8 mouse cellular contexts compared by ENCODE assay signal in genomic region chr1:87418733-87419132, GRCm38 (mm10). TPM values are rescaled to one million over a fixed set of nuclear protein-coding genes. Genes with fewer than 3 reads are reported as not detected.
A peak's percentile ranks its signal among the peaks of the same experiment; 100 is the strongest.
DNase-seq lines count a peak whose midpoint lies in the region; ATAC-seq and TF ChIP-seq lines count a peak whose summit lies in the region.

No protein-coding gene starts in this region.

- H3K9ac ChIP-seq in liver, embryonic 11.5 days (ENCODE audit: low read depth, low read length) = no peak overlapping the region
- H3K9ac ChIP-seq in limb, embryonic 14.5 days (ENCODE audit: low read depth, low read length, severe bottlenecking) = no peak overlapping the region
- no peak overlapping the region for H3K9ac ChIP-seq in forebrain, embryonic 15.5 days (replicated peaks)

- DNase-seq in cerebellum, adult 9-10 months = peak; percentile 33
- DNase-seq in cerebellum, postnatal 4 days (ENCODE audit: low spot score in 2 of 2) = no peak
- DNase-seq in liver = peak; percentile 14
- no peak for DNase-seq in liver, embryonic 11.5 days (ENCODE audit: low spot score)
- peak; percentile 80 for DNase-seq in brain, adult 2 months (ENCODE audit: low read depth, low spot score)
- DNase-seq in limb, embryonic 14.5 days (ENCODE audit: low spot score) = peak; percentile 43
- DNase-seq in urinary bladder, postnatal 25 days (ENCODE audit: low spot score) = no peak

- ATAC-seq in liver, embryonic 11.5 days (replicated peaks; ENCODE audit: low FRiP score) = no peak
- ATAC-seq in limb, embryonic 14.5 days (ENCODE audit: low FRiP score, low read depth) = no peak
- ATAC-seq in forebrain, embryonic 15.5 days (replicated peaks) = no peak

- no peaks in the 10 kb centered on the region for H3K9me3 ChIP-seq in liver, embryonic 11.5 days (ENCODE audit: control insufficient read depth, low read length)
- H3K9me3 ChIP-seq in limb, embryonic 14.5 days (ENCODE audit: control insufficient read depth, low read length) = no peaks in the 10 kb centered on the region
- H3K9me3 ChIP-seq in forebrain, embryonic 15.5 days = no peaks in the 10 kb centered on the region

- no peak overlapping the region for H3K4me3 ChIP-seq in liver, embryonic 11.5 days (ENCODE audit: low read depth, low read length)
- H3K4me3 ChIP-seq in limb, embryonic 14.5 days (replicated peaks; ENCODE audit: low read length) = no peak overlapping the region
- H3K4me3 ChIP-seq in forebrain, embryonic 15.5 days = no peak overlapping the region

- 86% methylated on average over 4 of the region's 4 CpGs for WGBS in liver, embryonic 11.5 days
- 84% methylated on average over 4 of the region's 4 CpGs for WGBS in limb, embryonic 14.5 days
- 85% methylated on average over 4 of the region's 4 CpGs for WGBS in forebrain, embryonic 15.5 days

- H3K4me2 ChIP-seq in liver, embryonic 11.5 days = no peak overlapping the region
- no peak overlapping the region for H3K4me2 ChIP-seq in limb, embryonic 14.5 days (replicated peaks; ENCODE audit: low read depth, low read length, severe bottlenecking)
- H3K4me2 ChIP-seq in forebrain, embryonic 15.5 days (replicated peaks) = no peak overlapping the region

- no peak overlapping the region for H3K27ac ChIP-seq in liver, embryonic 11.5 days (ENCODE audit: low read depth, low read length)
- H3K27ac ChIP-seq in limb, embryonic 14.5 days (replicated peaks; ENCODE audit: low read depth, low read length) = no peak overlapping the region
- no peak overlapping the region for H3K27ac ChIP-seq in forebrain, embryonic 15.5 days (replicated peaks)

- no peaks in the 10 kb centered on the region for H3K27me3 ChIP-seq in liver, embryonic 11.5 days (replicated peaks; ENCODE audit: control insufficient read depth, insufficient read depth, low read length)
- no peaks in the 10 kb centered on the region for H3K27me3 ChIP-seq in limb, embryonic 14.5 days (ENCODE audit: control insufficient read depth, insufficient read depth, low read length)
- H3K27me3 ChIP-seq in forebrain, embryonic 15.5 days = no peaks in the 10 kb centered on the region

- no peak for TF ChIP-seq POLR2A in limb, embryonic 14.5 days (IDR thresholded peaks at IDR 0.05; ENCODE audit: borderline replicate concordance, extremely low read depth, insufficient read depth, insufficient read length)

- H3K36me3 ChIP-seq in liver, embryonic 11.5 days (ENCODE audit: control insufficient read depth, insufficient read depth, low read length) = peaks cover 20% of the 10 kb centered on the region; the same call in 1 of the 2 replicates
- peaks cover 61% of the 10 kb centered on the region for H3K36me3 ChIP-seq in limb, embryonic 14.5 days (ENCODE audit: control insufficient read depth, insufficient read depth, low read length)
- H3K36me3 ChIP-seq in forebrain, embryonic 15.5 days = peaks cover 57% of the 10 kb centered on the region

- H3K4me1 ChIP-seq in liver, embryonic 11.5 days (replicated peaks; ENCODE audit: control insufficient read depth, insufficient read depth, low read length) = no peaks in the 10 kb centered on the region
- no peaks in the 10 kb centered on the region for H3K4me1 ChIP-seq in limb, embryonic 14.5 days (ENCODE audit: control insufficient read depth, insufficient read depth, low read length)
- no peaks in the 10 kb centered on the region for H3K4me1 ChIP-seq in forebrain, embryonic 15.5 days

RNA-seq across cellular contexts. Expression of gene Kcnj13, which starts 24.2 kb away (rescaled TPM):
- polyA plus RNA-seq in liver, embryonic 11.5 days (2014; fragmentation: Nextera tagmentation; extraction: Ambion mirVana) = 0.32 and 1.6 TPM in 2 replicates
- 0.32 and 0.44 TPM in 2 replicates for polyA plus RNA-seq in limb, embryonic 14.5 days (2012; rRNA removed)
- 1.2 and 1.3 TPM in 2 replicates for polyA plus RNA-seq in limb, embryonic 14.5 days (2014; fragmentation: Nextera tagmentation; extraction: Ambion mirVana)
- polyA plus RNA-seq in forebrain, embryonic 15.5 days (2015; fragmentation: Nextera tagmentation; extraction: Ambion mirVana) = 6.0 and 11.8 TPM in 2 replicates

RNA-seq across cellular contexts. Expression of gene Snorc, which starts 51.3 kb away (rescaled TPM):
- not detected in 2 replicates for polyA plus RNA-seq in liver, embryonic 11.5 days (2014; fragmentation: Nextera tagmentation; extraction: Ambion mirVana)
- polyA plus RNA-seq in limb, embryonic 14.5 days (2012; rRNA removed) = 204 and 319 TPM in 2 replicates
- 53.9 and 69.9 TPM in 2 replicates for polyA plus RNA-seq in limb, embryonic 14.5 days (2014; fragmentation: Nextera tagmentation; extraction: Ambion mirVana)
- polyA plus RNA-seq in forebrain, embryonic 15.5 days (2015; fragmentation: Nextera tagmentation; extraction: Ambion mirVana) = 0.45 TPM in 1 of 2 replicates, not detected in the other

Comparison
In these comparisons a context has a peak if more than half of its experiments do, and no peak if none do; other contexts are left out.
1. DNase-seq: peak in cerebellum, adult 9-10 months (single experiment), liver (single experiment), brain, adult 2 months (single experiment) and limb, embryonic 14.5 days (single experiment); none in cerebellum, postnatal 4 days (0 of 2), liver, embryonic 11.5 days (single experiment) and urinary bladder, postnatal 25 days (single experiment).
2. RNA of gene Snorc, which starts 51.3 kb away (polyA plus RNA-seq): 53.9 to 319 TPM in limb, embryonic 14.5 days; not detected in liver, embryonic 11.5 days and 0.45 TPM in forebrain, embryonic 15.5 days; every median in the first group is over 10 times any median in the second.